Mouse (Mus musculus) ES-E14 (cell line): Measurements from ENCODE around the gene Crygs. TPM values are rescaled to one million over a fixed set of nuclear protein-coding genes. Genes with fewer than 3 reads are reported as not detected.

Source experiments
- DNase-seq: peaks from one replicate; pipeline ENCODE4 v3.0.0-alpha.2; 2013; ENCODE audit warnings: low read depth, low spot score
- H3K27ac ChIP-seq: 2 replicates; pipeline ENCODE4 v1.5.1; 2012; ENCODE audit warnings: low read depth, mild to moderate bottlenecking, low read length, moderate library complexity, mixed read lengths; ENCODE audit not compliant: poor library complexity, insufficient read depth, severe bottlenecking
- H3K36me3 ChIP-seq: 2 replicates; pipeline ENCODE4 v1.6.1; 2012; ENCODE audit warnings: mild to moderate bottlenecking, low read length, moderate library complexity, mixed read lengths; ENCODE audit not compliant: control insufficient read depth, poor library complexity, insufficient read depth, severe bottlenecking
- H3K4me1 ChIP-seq, 2 experiments: fragments of 150-350 bp in 1 of 2; sonication (generic) in 1 of 2; 2 replicates each; pipeline ENCODE4 v1.6.1; 2012; ENCODE audit warnings: low read length in 2 of 2, mild to moderate bottlenecking in 1 of 2, mixed read lengths in 1 of 2; ENCODE audit not compliant: control insufficient read depth in 2 of 2, insufficient read depth in 2 of 2, poor library complexity in 1 of 2
- H3K4me3 ChIP-seq, 2 experiments: fragments of 150-350 bp in 1 of 2; sonication (generic) in 1 of 2; 2 replicates each; pipeline ENCODE4 v1.5.1; 2012; ENCODE audit warnings: low read length in 2 of 2, low read depth in 1 of 2, mild to moderate bottlenecking in 1 of 2, mixed read lengths in 1 of 2; ENCODE audit not compliant: insufficient read depth in 1 of 2, poor library complexity in 1 of 2, severe bottlenecking in 1 of 2
- H3K9ac ChIP-seq: 2 replicates; pipeline ENCODE4 v1.6.1; 2012; ENCODE audit warnings: low read depth, mild to moderate bottlenecking, low read length, mixed read lengths; ENCODE audit not compliant: poor library complexity, insufficient read depth, severe bottlenecking
- H3K9me3 ChIP-seq: fragments of 150-350 bp; sonication (generic); 2 replicates; pipeline ENCODE4 v1.6.1; 2012; ENCODE audit warnings: low read depth, mild to moderate bottlenecking, low read length; ENCODE audit not compliant: control insufficient read depth, insufficient read depth
- CHD2 ChIP-seq: IDR thresholded peaks from 2 replicates; pipeline ENCODE4 v1.6.1; 2014; ENCODE audit warnings: mild to moderate bottlenecking, low read depth, low read length, inconsistent platforms
- HCFC1 ChIP-seq: IDR thresholded peaks from 2 replicates; pipeline ENCODE4 v1.6.1; 2012; ENCODE audit warnings: low read length, inconsistent platforms, borderline replicate concordance; ENCODE audit not compliant: insufficient read depth
- MAFK ChIP-seq: IDR thresholded peaks from 2 replicates; pipeline ENCODE4 v1.6.1; 2014; ENCODE audit warnings: mild to moderate bottlenecking, low read depth, low read length, inconsistent platforms; ENCODE audit not compliant: insufficient read depth
- ZC3H11A ChIP-seq: IDR thresholded peaks from 2 replicates; pipeline ENCODE4 v1.6.1; 2012; ENCODE audit warnings: low read depth, mild to moderate bottlenecking, inconsistent platforms, low read length, borderline replicate concordance
- ZNF384 ChIP-seq: IDR thresholded peaks from 2 replicates; pipeline ENCODE4 v1.6.1; 2012; ENCODE audit warnings: low read depth, low read length, inconsistent platforms
- in situ Hi-C, 2 experiments: fragments of 600-800 bp; cut with MboI; formaldehyde crosslinking; loops; one replicate each; pipeline ENCODE4 v1.15.1; 2025; ENCODE audit warnings: low sequenced_read_pairs in 2 of 2, inconsistent platforms in 1 of 2; ENCODE audit not compliant: unreplicated experiment in 2 of 2
- total RNA-seq: library from RNA; depleted of rRNA; stranded (reverse); fragments of 300-350 nt; gene quantifications from 2 replicates; pipeline ENCODE4 v1.2.3, GENCODE M21; 2012; rRNA removed

Gene Crygs
- not detected in 2 replicates for total RNA-seq

DNA sequence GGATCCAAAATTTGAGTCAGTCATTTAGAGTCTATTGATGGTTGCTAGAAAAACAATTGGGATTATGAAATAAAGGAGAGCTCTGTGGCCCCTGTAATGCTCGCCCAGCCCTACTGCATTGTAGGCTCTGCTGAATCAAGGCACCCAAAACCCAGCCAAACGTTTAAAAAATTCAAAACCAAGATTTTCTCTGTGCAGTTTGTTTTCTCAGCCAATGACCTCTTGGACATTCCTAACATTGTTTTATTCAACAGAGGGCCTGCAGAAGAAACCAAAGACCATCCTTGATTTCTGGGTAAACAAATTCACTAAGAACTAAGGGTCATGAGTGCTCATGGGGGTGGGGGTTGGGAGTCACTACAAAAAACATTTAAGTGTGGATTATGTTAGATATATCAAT lies at the start of gene Crygs:
Gene Crygs, minus strand, starts transcription at position 101 of the 400 bp plus-strand sequence.
- H3K9me3 ChIP-seq = no peaks in the 10 kb centered on the region
- DNase-seq = no peak
- H3K4me3 ChIP-seq = no peak within 1 kb of the TSS
- no peak within 1 kb of the TSS for H3K27ac ChIP-seq
- no peak within 1 kb of the TSS for H3K9ac ChIP-seq
- H3K4me1 ChIP-seq = no peaks in the 10 kb centered on the region
- no peak for TF ChIP-seq ZC3H11A
- no peak for TF ChIP-seq CHD2
- no peak for TF ChIP-seq MAFK
- no peak for TF ChIP-seq HCFC1
- no peak for TF ChIP-seq ZNF384
- H3K36me3 ChIP-seq = no peaks in the 10 kb centered on the region
- in situ Hi-C loops = loop anchor here in 1 of 2 experiments (25.0 kb wide), 2 partner anchors 224 to 499 kb away; no protein-coding TSS in a partner anchor

DNA sequence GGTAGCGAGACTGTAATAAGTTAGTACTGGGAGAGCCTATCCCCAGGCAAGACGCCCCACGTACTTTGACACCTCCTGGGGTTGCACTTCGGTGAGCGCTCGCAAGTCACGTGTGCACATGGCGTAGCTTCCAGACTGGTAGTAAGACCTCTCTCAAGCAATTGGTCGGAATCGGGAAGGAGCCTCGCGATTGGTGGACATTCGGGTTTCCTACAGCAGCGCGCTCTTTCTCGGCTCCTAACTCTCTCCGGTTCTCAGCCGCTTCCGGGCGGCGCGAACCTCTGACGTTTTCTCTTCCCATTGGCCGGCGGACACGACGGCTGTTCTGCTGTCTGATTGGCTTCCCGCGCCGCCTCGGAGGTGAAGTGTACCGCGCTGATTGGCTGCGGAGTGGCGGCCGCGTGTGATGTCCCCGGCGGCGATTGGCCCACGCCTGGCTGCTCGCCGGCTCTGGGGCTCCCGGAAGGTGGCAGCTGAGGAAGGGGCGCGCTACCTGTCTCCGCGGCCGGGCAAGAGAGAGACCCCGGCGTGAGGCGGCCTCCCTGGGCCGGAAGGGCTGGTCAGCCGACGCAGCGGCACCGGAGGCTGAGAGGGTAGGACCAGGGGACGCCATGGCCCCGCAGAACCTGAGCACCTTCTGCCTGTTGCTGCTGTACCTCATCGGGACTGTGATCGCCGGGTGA lies 46.2 kb upstream of the Crygs start, which contains the start of the genes Tbccd1 and Dnajb11:
Gene Tbccd1, minus strand, starts transcription at position 239 of the 683 bp plus-strand sequence.
Gene Dnajb11, plus strand, starts transcription at position 415 of the 683 bp plus-strand sequence.
- TF ChIP-seq HCFC1 (peak; percentile 74), MAFK (no peak), CHD2 (peak; percentile 84)
- in situ Hi-C loops = no loop called here
- peak within 1 kb of the TSS; percentile 99 for H3K9ac ChIP-seq
- peaks cover 2 to 3% of the 10 kb centered on the region in 2 experiments; a peak in 2 of 4 replicates for H3K4me1 ChIP-seq
- peak within 1 kb of the TSS; percentile 61 for H3K27ac ChIP-seq
- no peaks in the 10 kb centered on the region for H3K9me3 ChIP-seq
- H3K36me3 ChIP-seq = peaks cover 6% of the 10 kb centered on the region
- H3K4me3 ChIP-seq = peak within 1 kb of the TSS; percentile 95 to 98
- DNase-seq = peak; percentile 98

DNA sequence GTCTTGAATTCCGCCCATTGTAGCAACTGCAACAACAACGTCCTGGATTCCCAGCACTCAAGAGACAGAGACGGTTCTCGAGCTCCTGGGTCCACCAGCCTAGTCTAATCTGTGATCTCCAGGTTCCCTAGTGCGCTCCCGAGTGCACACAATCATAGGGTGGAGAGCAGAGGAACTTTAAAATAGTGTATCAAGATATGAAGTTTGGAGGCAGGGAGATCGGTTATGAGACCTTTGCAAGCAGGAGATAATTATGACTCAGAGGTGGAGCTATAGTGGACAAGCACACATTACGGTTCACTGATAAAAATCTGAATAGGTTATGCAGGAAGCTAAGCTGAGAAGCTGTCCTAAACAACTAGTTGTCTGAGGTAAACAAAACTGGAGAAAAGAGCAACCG lies 45.4 kb upstream of the Crygs start:
- Histone ChIP-seq H3K9ac (peak overlapping the region; percentile 77; the same call in 1 of the 2 replicates), H3K4me1 (peaks cover 2 to 3% of the 10 kb centered on the region in 2 experiments; a peak in 2 of 4 replicates), H3K9me3 (no peaks in the 10 kb centered on the region), H3K27ac (no peak overlapping the region), H3K36me3 (peaks cover 4% of the 10 kb centered on the region; the same call in 1 of the 2 replicates), H3K4me3 (peak overlapping the region; percentile 75 to 95)
- TF ChIP-seq ZC3H11A (no peak), HCFC1 (no peak), MAFK (no peak), CHD2 (no peak), ZNF384 (no peak)
- in situ Hi-C loops = no loop called here
- DNase-seq = no peak

DNA sequence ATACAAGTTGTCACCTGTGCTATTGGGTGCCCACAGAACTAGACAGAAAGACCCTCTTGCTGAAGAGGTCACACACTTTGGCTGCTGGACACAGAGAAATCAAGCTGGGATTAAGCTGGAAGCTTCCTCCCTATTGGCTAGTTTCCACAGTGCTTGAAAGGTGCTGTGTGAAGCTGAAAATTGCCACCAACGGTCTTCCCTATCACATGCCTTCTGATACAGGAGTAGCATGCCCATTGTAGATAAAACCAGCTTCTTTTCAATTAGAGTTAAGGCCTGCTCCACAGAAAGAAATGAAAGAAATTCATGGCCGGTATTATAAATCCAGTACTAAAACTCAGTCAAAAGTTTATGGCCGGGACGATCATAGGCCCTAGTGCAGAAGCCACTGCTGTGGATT lies 41.3 kb upstream of the Crygs start:
- Histone ChIP-seq H3K4me3 (no peak overlapping the region), H3K4me1 (0 out of 4 replicates have a peak, but pooled peaks cover 0 to 2% of the 10 kb centered on the region in 2 experiments), H3K36me3 (peaks cover 4% of the 10 kb centered on the region; the same call in 1 of the 2 replicates), H3K27ac (no peak overlapping the region), H3K9ac (no peak overlapping the region), H3K9me3 (no peaks in the 10 kb centered on the region)
- TF ChIP-seq CHD2 = no peak
- TF ChIP-seq ZNF384 = no peak
- no peak for TF ChIP-seq MAFK
- no peak for TF ChIP-seq HCFC1
- TF ChIP-seq ZC3H11A = no peak
- in situ Hi-C loops = no loop called here
- DNase-seq = no peak
